Mouse (Mus musculus) ZHBTc4 (cell line): ENCODE measurements around the gene Ppp1r35.
A peak's percentile ranks its signal among the peaks of the same experiment; 100 is the strongest.

ENCODE experiments used
- DNase-seq: peaks from one replicate; pipeline ENCODE4 v3.0.0-alpha.2; 2011; ENCODE audit warnings: low read depth, low spot score

Gene Ppp1r35

DNA sequence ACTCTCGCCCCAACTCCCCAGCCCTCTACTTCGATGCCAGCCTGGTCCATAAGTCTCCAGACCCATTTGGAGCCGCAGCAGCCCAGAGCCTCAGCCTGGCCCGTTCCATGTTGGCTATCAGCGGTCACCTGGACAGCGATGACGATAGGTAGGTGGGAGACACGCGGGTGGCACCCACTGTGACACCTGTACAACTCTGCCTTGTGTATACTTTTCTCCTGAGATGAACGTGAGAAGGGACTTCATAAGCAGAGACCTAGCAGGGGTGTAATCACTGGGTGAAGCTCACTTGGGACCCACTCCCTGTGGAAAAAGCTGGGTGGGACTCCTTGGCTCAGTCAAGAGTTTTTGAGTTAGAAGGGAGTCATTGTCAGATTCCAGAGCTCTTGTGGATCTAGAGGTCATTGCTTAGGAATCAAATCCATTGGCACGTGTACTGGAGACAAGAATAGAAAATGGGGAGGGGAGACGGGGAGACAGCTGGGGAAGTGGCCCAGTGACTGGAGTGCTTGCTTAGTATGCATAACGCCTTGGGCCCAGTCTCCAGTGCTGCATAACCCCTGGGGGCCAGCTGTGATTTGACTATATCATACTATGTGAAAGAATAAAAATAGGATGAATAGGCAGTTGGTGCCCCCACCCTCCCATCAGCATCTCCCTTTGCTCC, 27.3 kb upstream of the Ppp1r35 start:
- DNase-seq, result peak; percentile 27

DNA sequence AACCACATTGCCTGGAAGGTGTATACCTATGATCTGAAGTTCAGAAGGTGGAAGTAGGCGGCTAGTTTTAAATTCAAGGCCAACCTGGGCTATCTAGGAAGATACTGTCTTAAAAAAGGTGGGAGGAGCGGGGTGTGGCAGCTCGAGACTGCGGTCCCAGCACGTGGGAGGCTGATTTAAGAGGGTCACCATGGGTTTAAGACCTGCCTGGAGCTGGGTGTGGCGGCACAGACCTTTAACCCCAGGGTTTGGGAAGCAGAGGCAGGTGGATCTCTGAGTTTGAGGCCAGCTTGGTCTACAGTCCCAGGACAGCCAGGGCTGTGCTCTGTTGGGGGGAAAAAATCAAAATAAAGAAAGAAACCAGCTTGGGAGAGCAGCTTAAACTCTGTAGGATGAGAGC, 26.7 kb upstream of the Ppp1r35 start:
- peak; percentile 23 for DNase-seq

DNA sequence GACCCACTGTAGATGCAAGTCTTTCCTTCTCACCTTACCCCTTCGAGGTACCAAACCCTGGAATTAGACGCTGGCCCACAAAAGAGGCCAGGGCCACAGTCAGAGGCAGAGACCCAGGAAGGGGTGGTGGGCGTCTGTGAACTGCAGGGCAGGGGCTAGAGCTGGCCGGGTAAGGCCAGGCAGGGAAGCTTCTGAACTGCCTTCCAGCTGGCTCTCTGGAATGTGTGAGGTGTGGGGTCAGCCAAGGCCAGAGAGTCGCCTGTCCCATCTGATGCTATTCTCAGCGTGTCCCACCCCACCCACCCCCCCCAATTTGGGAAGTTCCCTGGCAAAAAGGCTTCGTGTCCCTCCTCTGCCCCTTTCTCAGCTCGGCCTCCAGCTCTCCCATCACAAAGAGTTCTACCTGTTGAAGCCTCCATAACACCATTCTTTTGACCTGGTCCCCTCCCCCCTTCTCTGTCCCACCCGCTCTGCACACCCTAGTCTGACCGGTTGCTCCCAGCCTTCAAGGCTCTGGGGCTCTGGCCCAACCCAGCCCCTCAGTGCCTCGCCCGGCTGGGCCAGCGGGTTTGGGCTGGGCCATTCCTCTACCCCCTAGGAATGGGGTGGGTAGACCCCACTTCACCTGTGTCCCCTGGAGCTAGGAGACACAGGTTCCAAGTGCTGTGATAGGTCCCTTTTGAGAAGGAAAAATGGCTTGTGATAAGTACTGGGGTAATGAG, 25.4 kb upstream of the Ppp1r35 start:
- no peak for DNase-seq

DNA sequence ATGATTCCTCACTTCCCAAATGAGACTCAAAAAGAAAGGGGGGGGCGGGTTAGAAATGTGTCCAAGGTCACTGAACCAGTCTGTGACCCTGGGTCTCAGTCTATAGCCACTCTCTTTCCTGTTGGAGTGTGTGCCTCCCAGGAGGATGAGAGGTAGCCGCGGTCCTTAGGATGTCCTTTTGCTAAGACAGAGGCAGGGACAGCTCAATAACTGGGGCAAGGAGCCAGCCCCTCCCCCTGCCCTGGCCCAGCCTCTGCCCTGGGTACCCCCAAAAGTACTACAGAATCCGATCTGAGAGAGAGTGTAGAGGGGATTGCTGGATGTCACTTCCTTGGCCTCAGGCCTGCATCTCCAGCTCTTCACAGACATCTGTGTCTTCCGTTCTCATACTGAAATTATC, 23.2 kb upstream of the Ppp1r35 start:
- DNase-seq, result no peak

DNA sequence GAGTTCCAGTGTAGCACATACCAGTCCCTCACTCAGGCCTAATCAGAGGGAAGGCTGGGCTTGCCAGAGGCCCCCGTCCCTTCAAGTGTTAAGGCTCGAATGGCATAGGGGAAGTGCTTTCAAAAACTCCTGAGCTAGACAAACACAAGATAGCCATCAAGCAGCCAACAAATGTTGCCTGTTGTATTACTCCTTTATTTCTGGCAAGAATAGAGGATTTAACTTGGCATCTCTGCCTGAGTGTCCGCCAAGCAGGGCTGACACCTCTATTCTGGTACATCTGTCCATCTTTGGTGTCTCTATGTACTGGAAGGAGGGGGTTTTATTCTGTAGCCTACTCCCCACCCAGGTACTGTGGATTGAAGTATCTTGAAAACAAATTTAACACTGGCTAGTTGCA, 22.5 kb upstream of the Ppp1r35 start:
- no peak for DNase-seq

DNA sequence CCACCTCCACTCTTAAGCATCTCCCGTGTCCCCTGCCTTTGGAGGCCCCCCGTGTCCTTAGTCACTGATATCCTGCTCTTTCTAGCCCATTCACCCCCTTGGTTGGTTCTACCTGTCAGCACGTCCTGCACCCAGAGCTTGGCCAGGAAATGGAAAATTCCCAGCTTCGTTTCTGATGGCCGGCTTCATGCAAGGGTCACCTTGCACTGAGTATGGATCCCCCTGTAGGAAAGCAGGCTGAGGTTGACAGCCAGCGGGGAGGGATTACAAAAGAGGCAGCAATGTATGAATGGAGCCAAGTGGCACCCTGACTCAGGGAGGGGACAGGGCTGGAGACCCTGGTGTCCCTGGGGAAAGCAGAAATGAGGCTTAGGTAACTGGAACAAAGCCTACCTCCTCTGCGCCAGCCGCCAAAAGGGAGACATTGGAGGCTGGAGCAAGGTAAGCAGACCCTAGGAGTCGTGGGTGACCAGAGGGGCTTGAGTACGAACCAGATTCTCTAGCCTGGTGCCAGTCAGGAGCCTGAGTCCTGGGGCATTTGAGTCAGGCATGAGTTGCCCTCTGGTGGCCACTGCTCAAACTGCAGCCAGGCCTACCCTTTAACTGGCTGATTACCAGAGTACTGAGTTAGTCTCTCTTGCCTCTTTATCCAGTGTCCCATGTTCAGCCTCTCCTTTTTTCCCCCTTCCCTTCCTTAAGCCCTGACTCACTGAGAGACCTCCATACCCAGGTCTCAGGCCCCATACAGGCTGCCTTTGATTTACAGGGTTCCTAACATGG, 21.6 kb upstream of the Ppp1r35 start:
- peak; percentile 89 for DNase-seq

DNA sequence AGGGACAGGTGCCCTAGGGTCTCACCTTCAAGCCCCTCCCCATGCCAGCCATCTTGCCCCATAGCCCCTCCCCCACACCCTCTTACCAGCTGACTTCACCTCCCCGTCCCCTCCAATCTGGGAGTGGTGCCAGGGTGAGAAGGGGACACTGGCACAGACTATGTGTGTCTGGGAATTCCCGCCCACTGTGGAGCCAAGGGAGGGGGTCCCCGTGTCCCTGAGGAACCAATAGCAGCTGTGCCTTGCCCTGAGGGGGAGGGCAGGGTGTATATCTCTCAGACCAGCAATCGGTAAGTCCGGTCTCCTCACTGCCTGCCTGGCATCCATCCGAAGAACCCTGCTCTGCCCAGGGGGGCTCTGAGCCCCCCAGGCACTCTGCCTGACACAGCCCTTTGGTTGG, 20.8 kb upstream of the Ppp1r35 start:
- no peak for DNase-seq

DNA sequence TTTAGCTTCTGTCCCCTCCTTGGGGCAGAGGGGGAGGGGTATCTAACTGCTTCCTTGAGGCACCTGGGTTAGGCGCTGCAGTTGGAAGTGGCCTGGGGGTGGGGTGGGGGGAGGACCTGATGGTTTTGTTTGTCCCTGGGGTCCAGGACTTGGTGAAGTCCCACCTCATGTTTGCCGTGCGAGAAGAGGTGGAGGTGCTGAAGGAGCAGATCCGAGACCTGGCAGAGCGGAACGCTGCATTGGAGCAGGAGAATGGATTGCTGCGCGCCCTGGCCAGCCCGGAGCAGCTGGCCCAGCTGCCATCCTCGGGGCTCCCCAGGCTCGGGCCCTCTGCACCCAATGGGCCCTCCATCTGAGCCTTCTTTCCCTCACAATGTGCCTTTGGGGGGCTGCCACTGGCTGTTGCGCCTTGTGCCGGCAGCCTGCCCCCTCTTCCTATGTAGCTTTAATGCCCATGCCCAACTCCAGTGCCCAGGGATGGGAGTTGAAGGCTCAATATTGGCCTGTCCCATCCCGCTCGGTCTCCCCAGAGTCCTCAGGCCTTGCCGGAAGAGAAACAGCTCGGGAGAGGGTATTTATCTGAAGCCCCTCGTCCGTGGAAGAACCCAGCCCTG, 19.6 kb upstream of the Ppp1r35 start:
- no peak for DNase-seq

DNA sequence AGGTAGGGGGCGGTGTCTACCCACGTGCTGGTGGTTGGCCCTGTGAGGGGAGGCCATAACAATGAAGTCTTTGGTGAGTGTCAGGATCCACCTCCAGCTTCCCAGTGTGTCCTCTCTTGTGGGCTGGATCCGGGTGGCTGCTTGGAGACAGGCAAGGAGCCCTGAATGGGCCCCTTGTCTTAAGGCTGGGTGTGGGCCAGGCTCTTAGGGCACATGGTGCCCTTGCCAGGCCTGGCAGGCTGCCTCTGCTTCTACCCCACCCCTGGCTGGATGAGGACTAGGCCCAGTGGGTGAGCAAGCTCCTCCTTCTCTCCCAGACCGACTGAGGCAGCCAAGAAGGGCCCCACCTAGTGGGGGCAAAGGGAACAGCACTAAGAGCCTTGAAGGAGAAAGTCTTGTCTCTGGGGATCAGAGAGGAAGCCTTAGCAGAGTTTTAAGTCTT, 18.7 kb upstream of the Ppp1r35 start:
- DNase-seq, result peak; percentile 95

DNA sequence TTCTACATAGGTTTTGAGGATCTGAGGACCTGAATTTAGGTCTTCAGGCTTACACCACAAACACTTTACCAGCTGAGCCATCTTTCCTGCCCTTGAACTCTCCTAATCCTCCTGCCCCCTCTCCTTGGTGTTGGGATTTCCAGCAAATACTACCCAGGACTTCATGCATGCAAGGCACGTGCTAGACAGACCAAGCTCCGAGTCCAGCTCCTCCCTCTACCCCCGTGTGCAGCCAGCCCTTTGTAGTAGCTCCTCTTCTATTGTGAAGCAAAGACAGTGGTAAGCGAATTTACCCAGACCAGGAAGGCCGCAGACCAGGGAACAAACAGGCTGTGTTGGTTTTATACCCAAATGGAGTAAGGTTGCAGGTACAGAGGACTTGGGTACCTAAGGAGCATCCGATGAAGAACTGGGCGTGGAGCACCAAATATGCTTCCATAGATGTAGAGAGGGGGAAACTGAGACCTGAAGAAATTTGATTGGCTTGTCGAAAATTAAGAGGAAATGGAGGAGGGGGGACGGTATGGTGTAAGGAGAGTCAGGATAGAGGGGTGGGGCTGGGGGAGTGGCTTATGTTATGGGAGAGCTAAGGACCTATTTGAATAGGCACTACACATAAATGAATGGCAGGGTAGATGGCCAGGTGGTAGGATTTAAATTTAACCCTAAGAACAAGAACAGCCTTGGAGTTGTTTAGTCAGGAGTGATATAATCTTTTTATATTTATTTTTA, 13.9 kb upstream of the Ppp1r35 start:
- DNase-seq, result peak; percentile 66

DNA sequence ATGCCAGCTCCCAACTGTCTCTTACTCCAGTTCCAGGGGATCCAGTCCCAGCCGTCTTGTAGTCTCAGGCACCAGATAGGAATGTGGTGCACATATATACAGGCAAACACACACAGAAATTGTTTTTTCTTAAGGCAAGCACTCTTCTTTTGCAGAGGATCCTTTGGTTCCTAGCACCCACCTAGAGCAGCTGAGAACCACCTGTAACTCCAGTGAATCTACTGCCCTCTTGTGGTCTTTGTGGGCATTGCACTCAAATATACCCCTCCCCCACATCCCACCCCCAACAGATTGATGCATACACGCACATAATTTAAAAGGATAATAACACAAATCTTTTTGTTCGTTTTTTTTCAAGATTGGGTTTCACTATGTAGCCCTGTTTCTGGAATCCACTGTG, 12.4 kb upstream of the Ppp1r35 start:
- peak; percentile 72 for DNase-seq

DNA sequence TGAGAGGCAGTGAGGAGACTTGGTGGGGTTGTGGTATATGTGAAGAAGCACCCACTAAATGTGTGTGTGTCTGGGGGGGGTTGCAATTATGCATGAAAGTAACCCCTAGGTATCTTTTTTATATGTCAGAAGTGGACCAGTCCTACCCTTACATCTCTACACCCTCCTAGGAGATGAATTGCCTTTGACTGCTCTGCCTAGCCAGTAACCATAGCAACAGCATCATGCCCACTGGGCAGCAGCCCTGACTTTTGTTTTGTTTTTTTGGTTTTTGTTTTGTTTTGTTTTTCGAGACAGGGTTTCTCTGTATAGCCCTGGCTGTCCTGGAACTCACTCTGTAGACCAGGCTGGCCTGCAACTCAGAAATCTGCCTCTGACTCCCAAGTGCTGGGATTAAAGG, 10.2 kb upstream of the Ppp1r35 start:
- DNase-seq, result no peak

DNA sequence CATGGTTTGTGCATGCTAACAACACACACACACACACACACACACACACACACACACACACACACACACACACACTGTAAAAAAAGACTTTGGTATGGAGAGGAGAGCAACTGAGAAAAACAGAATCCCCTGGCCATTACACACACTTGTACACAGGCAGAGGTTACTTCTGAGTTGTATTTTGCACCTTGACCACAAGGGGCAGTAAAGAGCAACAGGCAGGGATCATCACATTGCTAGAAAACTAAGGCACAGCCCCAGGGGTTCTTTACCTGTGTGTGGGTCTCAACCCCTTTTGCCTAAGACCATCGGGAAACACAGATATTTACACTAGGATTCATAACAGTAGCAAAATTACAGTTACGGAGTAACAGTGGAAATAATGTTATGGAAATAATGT, 7.9 kb upstream of the Ppp1r35 start:
- peak; percentile 82 for DNase-seq

DNA sequence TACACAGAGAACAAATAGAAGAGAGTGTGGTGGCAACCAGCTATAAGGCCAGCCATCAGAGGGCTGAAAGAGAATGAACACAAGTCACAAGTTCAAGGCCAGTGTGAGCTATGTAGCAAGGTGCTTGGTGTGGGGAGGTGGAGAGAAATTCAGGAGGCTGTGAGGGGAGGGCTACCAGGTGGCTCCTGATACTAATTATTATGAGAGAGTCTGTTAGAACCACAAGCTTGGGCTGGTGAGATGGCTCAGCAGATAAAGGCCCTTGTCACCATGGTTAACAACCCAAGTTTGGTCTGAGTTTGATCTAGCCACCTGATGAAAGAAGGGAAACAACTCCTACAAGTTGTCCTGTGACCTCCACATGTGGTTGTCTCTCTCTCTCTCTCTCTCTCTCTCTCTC, 5.9 kb upstream of the Ppp1r35 start:
- no peak for DNase-seq

DNA sequence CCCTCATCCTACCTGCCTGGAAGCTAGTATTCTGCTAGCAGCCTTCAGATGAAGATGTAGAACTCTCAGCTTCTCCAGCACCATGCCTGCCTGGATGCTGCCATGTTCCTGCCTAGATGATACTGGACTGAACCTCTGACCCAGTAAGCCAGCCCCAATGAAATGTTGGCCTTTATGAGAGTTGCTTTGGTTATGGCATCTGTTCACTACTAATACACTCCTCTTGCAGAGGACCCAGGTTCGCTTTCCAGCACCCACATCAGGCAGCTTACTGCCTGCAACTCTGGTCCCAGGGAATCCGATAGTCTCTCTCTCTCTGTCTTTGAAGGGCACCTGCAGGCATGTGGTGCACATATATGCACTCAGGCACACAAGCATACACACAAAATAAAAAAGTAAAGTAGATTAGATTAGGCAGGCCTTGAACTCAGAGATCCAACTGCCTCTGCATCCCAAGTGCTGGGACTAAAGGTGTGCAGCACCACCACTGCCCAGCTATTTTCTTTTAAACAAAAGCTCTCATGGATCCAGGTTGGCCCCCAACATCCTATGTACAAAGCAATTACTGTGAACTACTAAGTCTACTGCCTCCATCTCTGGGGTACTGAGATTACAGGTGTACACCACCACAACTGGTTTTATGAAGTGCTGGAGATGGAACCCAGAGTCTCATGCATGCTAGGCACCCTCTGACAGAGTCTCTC, 2.9 kb upstream of the Ppp1r35 start:
- no peak for DNase-seq

DNA sequence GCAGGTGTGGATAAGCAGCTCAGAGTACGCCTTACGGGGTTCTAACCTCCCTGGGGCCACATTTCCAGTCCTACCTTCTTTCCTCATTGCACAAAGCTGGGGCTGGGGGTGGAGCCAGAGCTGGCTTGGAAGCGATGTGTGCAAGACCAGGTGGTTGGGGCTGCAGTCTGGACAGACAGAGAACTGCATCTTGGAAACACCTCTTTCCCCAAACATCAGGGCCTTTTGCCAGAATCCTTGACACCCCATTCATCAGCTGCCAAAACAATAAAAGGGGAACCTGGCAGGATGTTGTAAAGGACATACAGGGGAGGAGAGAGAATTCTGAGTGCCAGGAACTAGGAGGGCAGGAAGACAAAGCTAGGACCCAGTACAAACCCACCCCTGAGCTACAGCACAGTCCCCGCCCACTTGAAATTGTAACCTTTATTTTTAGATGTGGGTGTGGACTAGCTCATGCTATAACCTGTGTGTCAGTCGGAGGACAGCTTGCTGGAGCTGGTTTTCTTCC, 2.2 kb upstream of the Ppp1r35 start:
- DNase-seq, result peak; percentile 83

DNA sequence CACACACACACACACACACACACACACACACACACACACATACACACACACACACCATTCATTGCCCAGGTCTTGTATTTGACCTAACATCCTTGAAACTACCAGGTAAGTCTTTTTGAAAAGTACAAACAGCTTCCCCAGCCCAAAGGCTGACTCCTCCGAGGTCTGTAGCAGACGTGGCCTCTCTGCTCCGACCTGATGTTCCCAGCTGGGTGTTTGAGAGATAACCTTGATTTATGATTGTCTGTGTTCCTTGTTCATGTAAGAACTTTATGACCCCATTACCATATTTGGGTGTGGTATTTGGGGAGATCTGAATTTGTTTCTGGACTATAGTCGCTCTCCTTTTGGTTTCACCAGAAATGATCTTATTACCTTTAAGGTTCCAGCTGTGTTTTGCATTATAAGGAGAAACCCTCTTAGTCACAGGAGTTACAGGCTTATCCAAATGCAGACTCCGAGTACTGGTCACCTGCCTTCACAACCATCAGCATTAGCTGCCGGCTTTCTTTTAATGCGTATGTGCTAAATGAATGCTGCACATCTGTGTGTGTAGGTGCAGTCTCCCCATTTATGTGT, 1.3 kb upstream of the Ppp1r35 start:
- DNase-seq, result no peak

DNA sequence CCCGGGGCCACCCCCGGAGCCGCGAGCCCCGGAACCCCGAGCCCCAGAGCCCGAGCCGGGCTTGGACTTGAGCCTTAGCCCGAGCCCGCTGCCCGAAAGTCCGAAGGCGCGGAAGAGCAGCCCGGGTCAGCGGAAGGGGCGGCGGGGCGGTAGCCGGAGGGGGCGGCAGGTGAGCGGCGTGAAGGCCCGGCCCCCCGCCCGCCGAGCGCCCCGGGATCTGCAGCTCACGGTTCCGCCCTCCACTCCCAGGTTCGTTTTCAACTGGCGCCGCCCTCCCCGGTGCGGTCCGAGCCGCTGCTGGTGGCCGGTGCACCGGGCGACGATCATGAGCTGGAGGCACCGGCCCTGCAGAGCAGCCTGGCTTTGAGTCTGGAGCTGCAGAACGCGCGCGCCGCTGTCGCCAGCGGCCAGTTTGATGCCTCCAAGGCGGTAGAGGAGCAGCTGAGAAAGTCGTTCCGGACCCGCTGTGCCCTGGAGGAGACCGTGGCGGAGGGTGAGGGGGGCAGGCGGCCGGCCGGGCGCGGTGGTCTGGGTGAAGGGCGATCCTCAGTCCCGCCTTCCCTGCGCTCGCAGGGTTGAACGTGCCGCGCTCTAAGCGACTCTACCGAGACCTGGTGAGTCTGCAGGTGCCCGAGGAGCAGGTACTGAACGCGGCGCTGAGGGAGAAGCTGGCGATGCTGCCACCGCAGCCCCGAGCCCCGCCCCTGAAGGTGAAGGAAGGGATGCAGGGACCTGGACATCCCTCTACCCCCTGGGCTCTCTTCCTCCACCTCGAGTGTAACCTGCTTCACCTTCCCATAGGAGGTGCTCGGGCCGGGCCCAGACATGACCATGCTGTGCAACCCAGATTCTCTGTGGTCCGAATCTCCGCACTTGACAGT, 644 bp downstream of the Ppp1r35 start:
- DNase-seq, result peak; percentile 65

DNA sequence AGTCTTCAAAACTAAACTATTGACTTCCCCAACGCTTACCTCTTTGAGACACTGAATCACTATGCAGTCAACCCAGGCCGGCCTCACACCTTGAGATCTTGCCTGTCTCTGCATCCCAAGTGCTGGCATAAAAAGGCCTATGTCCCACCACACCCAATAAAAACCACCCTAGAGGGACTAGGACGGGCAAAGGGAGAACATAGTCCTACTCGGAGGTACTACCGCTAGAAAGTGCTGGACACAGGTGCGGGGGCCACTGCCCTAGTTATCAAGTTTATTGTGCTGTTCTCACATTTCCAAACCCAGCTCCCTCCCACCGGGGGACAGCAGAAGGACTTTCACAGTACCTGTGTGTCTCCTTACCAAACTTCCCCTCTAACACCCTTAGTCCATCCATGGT, 3.0 kb downstream of the Ppp1r35 start:
- no peak for DNase-seq
